In the genomic region with DNA sequence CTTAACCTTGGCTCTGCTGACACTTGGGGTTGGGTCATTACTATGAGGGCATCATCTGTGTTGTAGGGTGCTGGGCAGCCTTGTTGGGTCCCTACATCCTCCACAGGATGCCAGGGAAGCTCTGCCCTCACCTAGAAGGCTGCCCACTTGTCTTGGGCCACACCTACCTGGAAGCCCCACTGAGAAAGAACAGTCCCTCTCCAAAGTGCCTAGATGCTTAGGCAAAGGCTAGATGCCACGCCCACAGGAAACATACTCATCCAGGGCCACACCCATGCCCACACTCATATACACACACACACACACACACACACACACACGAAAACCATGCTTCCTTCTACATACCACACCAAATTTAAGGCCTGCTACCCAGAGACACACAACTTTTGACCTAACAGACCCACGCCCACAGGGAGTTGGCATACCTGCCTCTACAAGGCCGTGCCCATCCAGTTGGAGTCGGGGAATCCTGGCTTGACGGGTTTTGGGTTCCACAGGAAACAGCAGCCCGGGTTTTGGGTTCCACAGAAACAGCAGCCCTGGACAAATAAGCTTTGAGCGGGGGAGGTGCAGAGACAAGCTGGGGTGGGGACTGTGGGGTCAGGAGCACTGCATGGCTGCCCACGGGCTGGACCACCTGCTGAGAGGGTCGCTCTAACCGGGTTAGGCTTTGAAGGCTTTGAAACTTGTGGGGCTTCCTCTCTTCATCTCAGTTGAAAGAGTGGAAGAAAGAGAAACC, we compare ENCODE assay signal across 1 mouse cellular context.
A peak's percentile ranks its signal among the peaks of the same experiment; 100 is the strongest.
TF ChIP-seq lines count a peak whose summit lies in the region.

No protein-coding gene starts in this region.

TF ChIP-seq in CH12.LX, 34 proteins besides CTCF, POLR2A, EP300 and RAD21:
- 0 out of 2 replicates have a peak, but pooled peaks have one; percentile 10 for TF ChIP-seq CHD2 (IDR thresholded peaks at IDR 0.05; ENCODE audit: low read length)
- no peak for TF ChIP-seq SIN3A (IDR thresholded peaks at IDR 0.05; ENCODE audit: low read length)
- no peak for TF ChIP-seq MYC (IDR thresholded peaks at IDR 0.05; ENCODE audit: low read depth, low read length)
- TF ChIP-seq UBTF (IDR thresholded peaks at IDR 0.05; ENCODE audit: low read depth, low read length), result no peak
- TF ChIP-seq CHD1 (IDR thresholded peaks at IDR 0.05; ENCODE audit: low read depth, low read length), result no peak
- no peak for TF ChIP-seq NRF1 (IDR thresholded peaks at IDR 0.05; ENCODE audit: low read depth, low read length)
- TF ChIP-seq RCOR1 (conservative IDR thresholded peaks at IDR 0.05; ENCODE audit: low read depth, low read length), result no peak
- TF ChIP-seq ZMIZ1 (IDR thresholded peaks at IDR 0.05; ENCODE audit: low read depth, low read length), result no peak
- no peak for TF ChIP-seq MXI1 (IDR thresholded peaks at IDR 0.05; ENCODE audit: low read depth, low read length)
- peak; percentile 70; the same call in 1 of the 2 replicates for TF ChIP-seq POLR2AphosphoS2 (IDR thresholded peaks at IDR 0.05; ENCODE audit: low read depth, low read length)
- no peak for TF ChIP-seq HCFC1 (IDR thresholded peaks at IDR 0.05; ENCODE audit: low read depth, low read length)
- TF ChIP-seq TCF12 (IDR thresholded peaks at IDR 0.05; ENCODE audit: low read depth, low read length), result no peak
- TF ChIP-seq IRF4 (IDR thresholded peaks at IDR 0.05; ENCODE audit: low read depth, low read length), result no peak
- no peak for TF ChIP-seq TBP (conservative IDR thresholded peaks at IDR 0.05; ENCODE audit: low read depth, low read length)
- TF ChIP-seq ZNF384 (IDR thresholded peaks at IDR 0.05; ENCODE audit: low read depth, low read length), result peak; percentile 40; the same call in 1 of the 2 replicates
- TF ChIP-seq GABPA (IDR thresholded peaks at IDR 0.05; ENCODE audit: insufficient replicate concordance, low read depth, low read length), result no peak
- no peak for TF ChIP-seq MAFK (IDR thresholded peaks at IDR 0.05; ENCODE audit: insufficient replicate concordance, low read length)
- no peak for TF ChIP-seq MAX (IDR thresholded peaks at IDR 0.05; ENCODE audit: low read length)
- no peak for TF ChIP-seq MAZ (IDR thresholded peaks at IDR 0.05; ENCODE audit: low read depth, low read length)
- no peak for TF ChIP-seq ELF1 (IDR thresholded peaks at IDR 0.05; ENCODE audit: low read depth, low read length)
- TF ChIP-seq ZKSCAN1 (IDR thresholded peaks at IDR 0.05; ENCODE audit: borderline replicate concordance, low read depth, low read length), result no peak
- no peak for TF ChIP-seq BHLHE40 (IDR thresholded peaks at IDR 0.05; ENCODE audit: low read depth, low read length)
